33 mouse cellular contexts compared by ENCODE assay signal in the genomic region with DNA sequence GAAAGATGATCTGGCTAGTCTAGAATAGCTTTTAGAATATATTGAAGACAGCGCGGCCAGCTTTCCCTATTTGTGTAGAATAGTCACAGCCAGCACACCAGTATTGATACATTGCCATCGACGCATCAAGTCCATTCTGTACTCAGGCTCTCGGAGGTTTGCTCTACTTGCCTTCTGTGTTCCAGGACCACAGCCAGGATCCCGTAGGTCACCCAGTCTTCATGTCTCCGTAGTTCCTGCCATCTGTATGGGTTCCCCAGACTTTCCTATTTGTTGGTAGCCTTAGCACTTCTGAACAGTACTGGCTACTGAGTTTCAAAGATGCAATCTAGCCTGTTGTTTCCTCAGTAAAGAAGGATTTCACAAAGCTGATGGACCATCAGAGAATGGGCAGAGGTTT. TPM values are rescaled to one million over a fixed set of nuclear protein-coding genes. Genes with fewer than 3 reads are reported as not detected.
DNase-seq lines count a peak whose midpoint lies in the region; ATAC-seq and TF ChIP-seq lines count a peak whose summit lies in the region.
"Had no signal": no experiment of that assay in that cellular context is flagged by ENCODE, and none has a peak within 500 bp of the region (broad histone marks: within the 10 kb centered on the region; RNA-seq: fewer than 3 reads in every experiment).

No protein-coding gene starts in this region.

- DNase-seq in cerebellum, adult 11-12 months, result peak; percentile 38
- no peak for DNase-seq in cerebellum, postnatal 4 days (ENCODE audit: low spot score in 2 of 2)
- peak; percentile 51 for DNase-seq in brain, adult 2 months (ENCODE audit: low read depth, low spot score)
- DNase-seq in cerebellum, adult 9-10 months, result peak; percentile 44
- peak; percentile 18 to 32 for DNase-seq in cerebellum, postnatal 14 days
- no peak for DNase-seq in gastrocnemius, postnatal 36 days
- DNase-seq in hindbrain, postnatal 0 days (ENCODE audit: low spot score), result no peak
- no peak for DNase-seq in lung, postnatal 0 days (ENCODE audit: low spot score)
- DNase-seq: adrenal gland, postnatal 10 days; adrenal gland, postnatal 36 days; B cell, adult 2 months; embryo, embryonic 11 days; gastrocnemius, postnatal 25 days; heart, adult 2 months; heart, postnatal 14 days; heart, postnatal 4 days; kidney, adult 18-20 months; kidney, adult 9 months had no signal

- H3K4me2 ChIP-seq in hindbrain, postnatal 0 days (ENCODE audit: low read depth, low read length), result no peak overlapping the region
- no peak overlapping the region for H3K4me2 ChIP-seq in lung, postnatal 0 days (replicated peaks; ENCODE audit: low read depth, low read length)
- H3K4me2 ChIP-seq: embryonic facial prominence, embryonic 13.5 days; forebrain, embryonic 12.5 days; forebrain, embryonic 15.5 days; heart, embryonic 13.5 days; hindbrain, embryonic 14.5 days; intestine, embryonic 15.5 days had no signal

- no peaks in the 10 kb centered on the region for H3K27me3 ChIP-seq in hindbrain, postnatal 0 days (ENCODE audit: insufficient read depth, low read length)
- H3K27me3 ChIP-seq in lung, postnatal 0 days (replicated peaks; ENCODE audit: insufficient read depth, low read length), result no peaks in the 10 kb centered on the region
- H3K27me3 ChIP-seq: CH12.LX; embryonic facial prominence, embryonic 13.5 days; forebrain, embryonic 12.5 days; forebrain, embryonic 15.5 days; heart, embryonic 13.5 days; intestine, embryonic 15.5 days; Patski had no signal

- no peak for TF ChIP-seq EP300 in lung, postnatal 0 days (IDR thresholded peaks at IDR 0.05)

- H3K9me3 ChIP-seq in hindbrain, postnatal 0 days (ENCODE audit: low read length), result no peaks in the 10 kb centered on the region
- H3K9me3 ChIP-seq in lung, postnatal 0 days (ENCODE audit: low read length), result no peaks in the 10 kb centered on the region
- H3K9me3 ChIP-seq: embryonic facial prominence, embryonic 10.5 days; embryonic facial prominence, embryonic 13.5 days; forebrain, embryonic 12.5 days; forebrain, embryonic 15.5 days; heart, embryonic 10.5 days; heart, embryonic 13.5 days; intestine, embryonic 15.5 days had no signal

- ATAC-seq in hindbrain, postnatal 0 days, result no peak
- ATAC-seq in lung, postnatal 0 days, result no peak
- ATAC-seq: forebrain, embryonic 15.5 days; intestine, embryonic 15.5 days; Patski had no signal

- intact Hi-C loops in gastrocnemius, postnatal 36 days (cut with DNase I), result no loop called here

- no peak for TF ChIP-seq CTCF in hindbrain, postnatal 0 days (IDR thresholded peaks at IDR 0.05; ENCODE audit: low read depth)
- no peak for TF ChIP-seq CTCF in lung, postnatal 0 days (IDR thresholded peaks at IDR 0.05)

- H3K36me3 ChIP-seq in hindbrain, postnatal 0 days (ENCODE audit: insufficient read depth, low read length), result no peaks in the 10 kb centered on the region
- H3K36me3 ChIP-seq in lung, postnatal 0 days (ENCODE audit: insufficient read depth, low read length), result no peaks in the 10 kb centered on the region
- H3K36me3 ChIP-seq: embryonic facial prominence, embryonic 10.5 days; embryonic facial prominence, embryonic 13.5 days; forebrain, embryonic 12.5 days; forebrain, embryonic 15.5 days; G1E; heart, embryonic 10.5 days; heart, embryonic 13.5 days; intestine, embryonic 15.5 days had no signal

- H3K9ac ChIP-seq in hindbrain, postnatal 0 days (replicated peaks; ENCODE audit: low read length), result no peak overlapping the region
- H3K9ac ChIP-seq in lung, postnatal 0 days (replicated peaks; ENCODE audit: low read depth), result no peak overlapping the region
- H3K9ac ChIP-seq: embryonic facial prominence, embryonic 13.5 days; forebrain, embryonic 12.5 days; forebrain, embryonic 15.5 days; heart, embryonic 13.5 days; hindbrain, embryonic 14.5 days; intestine, embryonic 15.5 days had no signal

- WGBS in hindbrain, postnatal 0 days, result 85% methylated on average over 7 of the region's 7 CpGs
- WGBS in lung, postnatal 0 days, result 86% methylated on average over 7 of the region's 7 CpGs

- H3K4me1 ChIP-seq in hindbrain, postnatal 0 days (ENCODE audit: insufficient read depth, low read length), result no peaks in the 10 kb centered on the region
- H3K4me1 ChIP-seq in lung, postnatal 0 days (ENCODE audit: insufficient read depth, low read depth, low read length), result no peaks in the 10 kb centered on the region
- H3K4me1 ChIP-seq: embryonic facial prominence, embryonic 10.5 days; embryonic facial prominence, embryonic 13.5 days; forebrain, embryonic 12.5 days; forebrain, embryonic 15.5 days; heart, embryonic 10.5 days; heart, embryonic 13.5 days; intestine, embryonic 15.5 days had no signal

- H3K27ac ChIP-seq in hindbrain, postnatal 0 days, result no peak overlapping the region
- no peak overlapping the region for H3K27ac ChIP-seq in lung, postnatal 0 days (ENCODE audit: low read length)
- H3K27ac ChIP-seq: embryonic facial prominence, embryonic 10.5 days; embryonic facial prominence, embryonic 13.5 days; forebrain, embryonic 12.5 days; forebrain, embryonic 15.5 days; heart, adult 2 months; heart, embryonic 10.5 days; heart, embryonic 13.5 days; hindbrain, embryonic 14.5 days; intestine, embryonic 15.5 days had no signal

- H3K4me3 ChIP-seq in hindbrain, postnatal 0 days (ENCODE audit: low read length), result no peak overlapping the region
- no peak overlapping the region for H3K4me3 ChIP-seq in lung, postnatal 0 days (ENCODE audit: low read depth, low read length)
- H3K4me3 ChIP-seq: embryonic facial prominence, embryonic 10.5 days; embryonic facial prominence, embryonic 13.5 days; erythroblast, embryonic 14.5 days; forebrain, embryonic 12.5 days; forebrain, embryonic 15.5 days; heart, adult 2 months; heart, embryonic 10.5 days; heart, embryonic 13.5 days; intestine, embryonic 15.5 days had no signal

RNA-seq across cellular contexts. Expression of a gene that starts 20.0 kb away (rescaled TPM):
- not detected for total RNA-seq in gastrocnemius, postnatal 36 days (2021)
- total RNA-seq in hindbrain, postnatal 0 days (2014; rRNA removed), result 0.94 and 1.5 TPM in 2 replicates
- polyA plus RNA-seq in hindbrain, postnatal 0 days (2015; fragmentation: Nextera tagmentation; extraction: Ambion mirVana), result 1.5 and 2.3 TPM in 2 replicates
- 1.1 and 2.3 TPM in 2 replicates for polyA plus RNA-seq in lung, postnatal 0 days (2015; fragmentation: Nextera tagmentation; extraction: Ambion mirVana)
- total RNA-seq: adrenal gland, adult 18-20 months; adrenal gland, postnatal 10 days; adrenal gland, postnatal 36 days; CH12.LX; G1E; gastrocnemius, adult 8-10 months; gastrocnemius, postnatal 25 days; granulocyte monocyte progenitor cell, adult 5-6 weeks; heart, adult 2 months; heart, postnatal 14 days; heart, postnatal 4 days had no signal
- polyA plus RNA-seq: embryonic facial prominence, embryonic 10.5 days; embryonic facial prominence, embryonic 13.5 days; erythroblast, embryonic 14.5 days; G1E; heart, embryonic 10.5 days; heart, embryonic 13.5 days; intestine, embryonic 15.5 days had no signal

Comparison
In these comparisons a context has a peak if more than half of its experiments do, and no peak if none do; other contexts are left out.
1. DNase-seq: peak in cerebellum, adult 11-12 months (single experiment), brain, adult 2 months (single experiment), cerebellum, adult 9-10 months (single experiment) and cerebellum, postnatal 14 days (2 of 2); none in cerebellum, postnatal 4 days (0 of 2), gastrocnemius, postnatal 36 days (0 of 2), hindbrain, postnatal 0 days (single experiment) and lung, postnatal 0 days (single experiment).